Mouse (Mus musculus) B cell, adult 2 months (primary cell): ENCODE results near the gene Gm8926.
"Not testable (repeated sequence)": the region's sequence is repeated elsewhere in the genome, so short reads cannot be mapped to it uniquely, and the experiment has no call there.

Experiments used
- DNase-seq, 2 experiments: peaks; one replicate each; pipeline ENCODE4 v3.0.0; 2022

The Gm8926 gene

GRCm38 (mm10) chr5:11770248-11770647, at the start of gene Gm8926:
Gene Gm8926, plus strand, starts transcription at chr5:11770548.
- not testable (repeated sequence) for DNase-seq
